Mouse (Mus musculus): ENCODE data around the gene Glyr1. TPM values are rescaled to one million over a fixed set of nuclear protein-coding genes. Genes with fewer than 3 reads are reported as not detected.

Glyr1 gene
- polyA plus RNA-seq, 1 experiment = 0.42 TPM

DNA sequence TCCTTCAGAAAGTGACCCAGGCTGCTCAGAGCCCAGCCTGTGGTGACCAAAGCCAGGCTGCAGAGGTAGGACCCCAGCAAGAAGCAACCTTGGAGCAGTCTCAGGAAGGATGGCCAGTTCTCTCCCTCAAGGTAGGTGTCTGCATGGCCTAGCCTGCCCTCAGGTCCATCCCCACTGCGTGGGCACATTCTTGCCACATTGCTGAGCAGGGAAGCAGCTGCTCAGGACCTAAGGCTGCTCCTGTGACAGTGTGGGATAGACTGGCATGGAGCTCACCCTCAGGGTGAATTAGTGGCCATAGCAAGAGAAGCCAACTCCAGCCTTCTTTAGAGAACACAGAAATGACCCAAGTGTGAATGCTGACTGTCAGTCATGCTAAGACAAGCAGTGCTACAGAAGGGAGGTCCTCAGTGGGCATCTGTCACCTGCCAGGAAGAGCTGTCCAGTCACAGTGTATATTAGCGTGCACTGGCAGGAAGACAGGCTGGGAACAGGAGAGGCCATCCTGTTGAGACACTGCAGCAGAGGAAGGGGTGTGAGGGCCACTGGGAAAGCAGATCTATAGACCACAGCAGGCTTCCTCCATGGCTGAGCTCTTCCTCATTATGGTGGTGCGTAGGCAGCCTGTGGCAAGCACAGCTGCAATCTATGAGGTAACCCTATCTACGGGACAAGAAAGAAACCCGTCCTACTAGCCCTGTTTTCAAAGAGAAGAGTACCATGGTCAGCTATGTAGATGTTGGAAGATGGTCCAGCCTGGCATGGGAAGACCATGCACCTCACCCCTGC is 80.4 kb downstream of the Glyr1 start:
- H3K27me3 ChIP-seq (ENCODE audit: control insufficient read depth) = no peaks in the 10 kb centered on the region

DNA sequence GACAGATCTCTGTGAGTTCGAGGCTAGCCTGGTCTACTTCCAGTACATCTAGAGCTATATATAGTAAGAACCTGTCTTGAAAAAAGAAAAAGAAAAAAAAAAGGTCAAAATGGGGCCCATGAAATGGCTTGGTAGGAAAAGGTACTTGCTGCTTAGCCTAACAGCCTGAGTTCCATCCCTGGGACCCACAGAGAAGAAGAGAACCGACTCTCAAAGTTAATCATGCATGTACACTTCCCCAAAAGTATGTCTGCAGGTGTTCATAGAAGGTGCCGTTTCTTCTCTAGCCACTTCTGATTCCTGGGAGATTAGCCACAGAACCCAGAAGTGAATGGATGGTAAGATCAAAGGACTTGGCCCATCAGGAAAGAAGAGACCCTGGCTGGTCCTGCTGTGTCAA is 81.2 kb downstream of the Glyr1 start:
- TF ChIP-seq TAL1 (IDR thresholded peaks at IDR 0.05; ENCODE audit: low read length) (no peak), GATA1 (IDR thresholded peaks at IDR 0.05; ENCODE audit: low read length) (no peak)
- Histone ChIP-seq H3K9me3 (ENCODE audit: control insufficient read depth, low read length) (no peaks in the 10 kb centered on the region), H3K36me3 (ENCODE audit: control insufficient read depth) (no peaks in the 10 kb centered on the region), H3K4me3 (replicated peaks) (no peak overlapping the region), H3K27me3 (ENCODE audit: control insufficient read depth) (no peaks in the 10 kb centered on the region), H3K4me1 (ENCODE audit: control insufficient read depth) (peaks cover 13% of the 10 kb centered on the region)

More for the DNA sequence above, 80.4 kb downstream of the Glyr1 start:
- Histone ChIP-seq H3K4me3 (replicated peaks) (no peak overlapping the region), H3K4me1 (ENCODE audit: control insufficient read depth) (peaks cover 10% of the 10 kb centered on the region), H3K36me3 (ENCODE audit: control insufficient read depth) (no peaks in the 10 kb centered on the region), H3K9me3 (ENCODE audit: control insufficient read depth, low read length) (no peaks in the 10 kb centered on the region)
- 0 out of 3 replicates have a peak, but pooled peaks have one; percentile 23 for TF ChIP-seq TAL1 (IDR thresholded peaks at IDR 0.05; ENCODE audit: low read length)
- no peak for TF ChIP-seq GATA1 (IDR thresholded peaks at IDR 0.05; ENCODE audit: low read length)

DNA sequence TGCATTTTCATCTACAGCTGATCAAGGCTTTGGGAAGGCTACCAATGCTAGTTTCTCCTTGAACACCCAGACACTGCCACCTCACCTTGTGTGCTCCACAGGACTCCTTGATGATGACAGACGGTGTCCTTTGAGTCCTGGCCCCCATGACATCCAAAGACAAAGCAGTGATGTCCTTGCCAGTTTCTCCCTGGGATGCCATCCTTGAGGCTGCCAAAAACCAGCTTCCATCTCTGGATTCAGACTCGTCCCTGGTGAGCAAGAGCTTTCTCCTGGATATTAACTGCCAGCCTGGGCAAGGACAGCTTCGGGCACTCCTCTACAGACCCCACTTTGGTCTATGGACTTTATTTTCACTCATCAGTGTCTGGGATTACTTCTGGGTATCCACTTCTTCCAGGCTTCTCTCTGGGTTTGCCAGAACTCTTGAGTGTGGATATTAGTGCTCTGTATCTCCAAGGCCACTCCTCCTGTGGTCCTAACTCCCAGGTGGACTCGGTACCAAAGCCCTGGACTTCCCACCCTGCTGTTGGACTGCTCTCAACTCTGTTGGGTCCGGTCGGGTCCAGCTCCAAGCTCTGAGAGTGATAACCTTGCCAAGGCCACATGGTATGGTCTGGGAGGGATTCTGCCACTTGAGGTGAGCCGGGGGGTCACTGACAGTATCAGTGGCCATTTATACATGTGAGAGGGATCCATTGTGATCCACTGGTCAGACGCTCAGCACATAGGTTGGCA is 84.1 kb downstream of the Glyr1 start:
- Histone ChIP-seq H3K27me3 (ENCODE audit: control insufficient read depth) (no peaks in the 10 kb centered on the region), H3K9me3 (ENCODE audit: control insufficient read depth, low read length) (no peaks in the 10 kb centered on the region), H3K36me3 (ENCODE audit: control insufficient read depth) (no peaks in the 10 kb centered on the region), H3K4me1 (ENCODE audit: control insufficient read depth) (peaks cover 26% of the 10 kb centered on the region), H3K4me3 (replicated peaks) (peak overlapping the region; percentile 89)
- TF ChIP-seq GATA1 (IDR thresholded peaks at IDR 0.05; ENCODE audit: low read length) (no peak), TAL1 (IDR thresholded peaks at IDR 0.05; ENCODE audit: low read length) (no peak)

DNA sequence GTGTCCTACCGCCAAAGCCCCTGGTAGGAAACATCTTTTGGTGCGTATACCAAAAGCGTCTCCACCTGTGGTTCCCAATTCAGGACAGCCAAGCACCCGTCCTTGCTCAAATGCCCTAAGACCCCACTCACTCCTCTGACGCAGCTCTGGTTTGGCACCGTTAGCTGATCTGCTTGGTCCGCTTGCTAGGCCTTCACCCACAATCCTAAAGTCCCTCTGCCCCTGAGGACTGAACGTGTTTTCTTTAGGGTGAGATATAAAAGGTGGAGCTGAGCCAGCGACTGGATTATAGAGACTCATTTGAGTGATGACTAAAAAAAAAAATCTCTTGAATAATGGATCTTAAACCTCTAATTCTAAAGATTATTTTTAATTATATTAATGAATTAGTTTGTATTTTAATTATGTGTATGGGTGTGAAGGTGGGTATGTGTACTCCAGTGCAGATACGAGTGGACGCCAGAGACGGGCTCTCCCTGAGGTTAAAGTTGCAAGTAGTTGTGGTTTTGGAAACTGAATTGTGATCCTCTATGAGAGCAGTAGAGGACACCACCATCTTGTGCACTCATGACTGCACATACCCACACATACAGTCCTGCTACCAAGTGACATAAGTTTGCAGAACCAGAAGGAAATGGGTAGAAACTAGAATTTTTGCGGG is 84.8 kb downstream of the Glyr1 start:
- TF ChIP-seq TAL1 (IDR thresholded peaks at IDR 0.05; ENCODE audit: low read length) = no peak
- no peak for TF ChIP-seq GATA1 (IDR thresholded peaks at IDR 0.05; ENCODE audit: low read length)
- H3K4me1 ChIP-seq (ENCODE audit: control insufficient read depth) = peaks cover 27% of the 10 kb centered on the region
- no peaks in the 10 kb centered on the region for H3K27me3 ChIP-seq (ENCODE audit: control insufficient read depth)
- peak overlapping the region; percentile 89 for H3K4me3 ChIP-seq (replicated peaks)
- no peaks in the 10 kb centered on the region for H3K9me3 ChIP-seq (ENCODE audit: control insufficient read depth, low read length)
- peaks cover 5% of the 10 kb centered on the region for H3K36me3 ChIP-seq (ENCODE audit: control insufficient read depth)

Other genes with a start within 250 kb of the Glyr1 start
- not detected in 2 replicates for gene 4930562C15Rik, start 214.4 kb downstream of the Glyr1 start, polyA plus RNA-seq (2012)
- 16.2 and 18.6 TPM in 2 replicates for gene Ubald1, start 169.5 kb downstream of the Glyr1 start, polyA plus RNA-seq (2012)
- 0.29 and 0.43 TPM in 2 replicates for gene Mgrn1, start 163.6 kb downstream of the Glyr1 start, polyA plus RNA-seq (2012)
- gene Nudt16l1, start 111.1 kb downstream of the Glyr1 start, polyA plus RNA-seq (2012) = 0.69 and 1.1 TPM in 2 replicates
- gene Anks3, start 85.7 kb downstream of the Glyr1 start, polyA plus RNA-seq (2012) = 1.9 TPM in 2 replicates
- not detected in 2 replicates for gene Sept12, start 52.0 kb downstream of the Glyr1 start, polyA plus RNA-seq (2012)
- gene Smim22, start 42.6 kb downstream of the Glyr1 start, polyA plus RNA-seq (2012) = not detected in 2 replicates
- gene Rogdi, start 36.3 kb downstream of the Glyr1 start, polyA plus RNA-seq (2012) = 1.0 and 1.6 TPM in 2 replicates
- 1.9 and 2.3 TPM in 2 replicates for gene Ubn1, start 194 bp upstream of the Glyr1 start, polyA plus RNA-seq (2012)
- gene Ppl, start 82.6 kb upstream of the Glyr1 start, polyA plus RNA-seq (2012) = 0.01 TPM in 1 of 2 replicates, not detected in the other
- gene Sec14l5, start 97.2 kb upstream of the Glyr1 start, polyA plus RNA-seq (2012) = not detected in 2 replicates
- 0.86 and 0.92 TPM in 2 replicates for gene Nagpa, start 154.1 kb upstream of the Glyr1 start, polyA plus RNA-seq (2012)
- not detected in 2 replicates for gene AU021092, start 172.4 kb upstream of the Glyr1 start, polyA plus RNA-seq (2012)
- gene Alg1, start 183.8 kb upstream of the Glyr1 start, polyA plus RNA-seq (2012) = 0.19 and 0.28 TPM in 2 replicates
- gene Eef2kmt, start 206.1 kb upstream of the Glyr1 start, polyA plus RNA-seq (2012) = 0.10 and 0.11 TPM in 2 replicates